Mouse (Mus musculus): ENCODE results near the gene Tbl3. TPM values are rescaled to one million over a fixed set of nuclear protein-coding genes. Genes with fewer than 3 reads are reported as not detected.
"Not testable (repeated sequence)": the region's sequence is repeated elsewhere in the genome, so short reads cannot be mapped to it uniquely, and the experiment has no call there.

Tbl3 gene
- total and polyA plus RNA-seq, 3 experiments: 103 to 111 TPM; not detected in 1

GRCm38 (mm10) chr17:24669214-24669544 lies 38.3 kb downstream of the Tbl3 start:
- Histone ChIP-seq H3K9ac (ENCODE audit: control insufficient read depth, low read depth, low read length, poor library complexity, severe bottlenecking) (peak overlapping the region; percentile 68), H3K4me3 (ENCODE audit: control insufficient read depth in 1 of 2, insufficient read depth in 1 of 2, low read depth in 2 of 2, low read length in 2 of 2) (peak overlapping the region; percentile 50 to 67), H3K79me2 (ENCODE audit: control insufficient read depth, insufficient read depth, low read length, poor library complexity) (peaks cover 41% of the 10 kb centered on the region), H3K27ac (ENCODE audit: control insufficient read depth, low read depth, low read length) (peak overlapping the region; percentile 84), H3K4me1 (ENCODE audit: control insufficient read depth in 1 of 2, insufficient read depth in 2 of 2, low read length in 2 of 2) (peaks cover 0 to 26% of the 10 kb centered on the region in 2 experiments; a peak in 3 of 4 replicates), H3K36me3 (ENCODE audit: control insufficient read depth in 1 of 2, insufficient read depth in 2 of 2, low read length in 2 of 2) (peaks cover 0 to 14% of the 10 kb centered on the region in 2 experiments; a peak in 2 of 4 replicates)
- H3K27me3 ChIP-seq (ENCODE audit: control insufficient read depth in 1 of 2, insufficient read depth in 2 of 2, low read length in 2 of 2); H3K9me3 ChIP-seq (replicated peaks; ENCODE audit: insufficient read depth, low read length); DNase-seq (ENCODE audit: low read depth, low spot score): not testable (repeated sequence)
- TF ChIP-seq ZMIZ1 (IDR thresholded peaks at IDR 0.05; ENCODE audit: low read depth, low read length) (0 out of 2 replicates have a peak, but pooled peaks have one; percentile 73), MYC (IDR thresholded peaks at IDR 0.05; ENCODE audit: low read depth, low read length) (0 out of 2 replicates have a peak, but pooled peaks have one; percentile 32)

GRCm38 (mm10) chr17:24667416-24667815 lies 40.0 kb downstream of the Tbl3 start:
- TF ChIP-seq TBP (IDR thresholded peaks at IDR 0.05; ENCODE audit: low read depth, low read length): no peak
- TF ChIP-seq NELFE (IDR thresholded peaks at IDR 0.05; ENCODE audit: low read depth, low read length): no peak
- no peak for TF ChIP-seq NRF1 (IDR thresholded peaks at IDR 0.05; ENCODE audit: insufficient read depth, low read depth, low read length, poor library complexity, severe bottlenecking)
- TF ChIP-seq ZC3H11A (IDR thresholded peaks at IDR 0.05; ENCODE audit: low read depth, low read length): peak; percentile 59
- TF ChIP-seq GABPA (IDR thresholded peaks at IDR 0.05; ENCODE audit: low read depth, low read length): no peak
- TF ChIP-seq MXI1 (IDR thresholded peaks at IDR 0.05; ENCODE audit: low read depth, low read length): no peak
- no peak for TF ChIP-seq ZKSCAN1 (IDR thresholded peaks at IDR 0.05; ENCODE audit: low read depth, low read length)
- peak; percentile 86 for TF ChIP-seq SMC3 (IDR thresholded peaks at IDR 0.05; ENCODE audit: low read depth, low read length)
- TF ChIP-seq MAZ (IDR thresholded peaks at IDR 0.05; ENCODE audit: low read depth, low read length): no peak
- TF ChIP-seq MYB (IDR thresholded peaks at IDR 0.05; ENCODE audit: low read depth, low read length): no peak
- TF ChIP-seq CTCF (IDR thresholded peaks at IDR 0.05 in 2 of 3, conservative IDR thresholded peaks at IDR 0.05 in 1 of 3; ENCODE audit: control insufficient read depth in 1 of 3, insufficient read depth in 1 of 3, low read depth in 2 of 3, low read length in 3 of 3, poor library complexity in 1 of 3, severe bottlenecking in 1 of 3): peak; percentile 79 to 90 (median 88)
- TF ChIP-seq TAL1 (IDR thresholded peaks at IDR 0.05; ENCODE audit: low read length): no peak
- peak; percentile 48; the same call in 1 of the 2 replicates for TF ChIP-seq SIN3A (IDR thresholded peaks at IDR 0.05; ENCODE audit: low read length)
- TF ChIP-seq ELF1 (IDR thresholded peaks at IDR 0.05; ENCODE audit: low read depth, low read length): no peak
- no peak for TF ChIP-seq MAX (IDR thresholded peaks at IDR 0.05; ENCODE audit: low read length)
- peak; percentile 82 for TF ChIP-seq RAD21 (IDR thresholded peaks at IDR 0.05; ENCODE audit: low read depth, low read length)
- no peak for TF ChIP-seq ETS1 (IDR thresholded peaks at IDR 0.05; ENCODE audit: low read depth, low read length)
- no peak for TF ChIP-seq BHLHE40 (IDR thresholded peaks at IDR 0.05; ENCODE audit: borderline replicate concordance, low read depth, low read length)
- TF ChIP-seq EP300 (IDR thresholded peaks at IDR 0.05; ENCODE audit: low read depth in 1 of 2, low read length in 2 of 2): no peak
- TF ChIP-seq MAFK (IDR thresholded peaks at IDR 0.05; ENCODE audit: borderline replicate concordance, low read depth, low read length): no peak

More at GRCm38 (mm10) chr17:24667416-24667815, 40.0 kb downstream of the Tbl3 start:
- Histone ChIP-seq H3K27me3 (ENCODE audit: control insufficient read depth in 1 of 2, insufficient read depth in 2 of 2, low read length in 2 of 2) (peaks cover 0 to 2% of the 10 kb centered on the region in 2 experiments; a peak in 1 of 4 replicates), H3K9me3 (replicated peaks; ENCODE audit: insufficient read depth, low read length) (no peaks in the 10 kb centered on the region), H3K27ac (ENCODE audit: control insufficient read depth, low read depth, low read length) (no peak overlapping the region), H3K9ac (ENCODE audit: control insufficient read depth, low read depth, low read length, poor library complexity, severe bottlenecking) (no peak overlapping the region), H3K36me3 (ENCODE audit: control insufficient read depth in 1 of 2, insufficient read depth in 2 of 2, low read length in 2 of 2) (peaks cover 0 to 14% of the 10 kb centered on the region in 2 experiments; a peak in 2 of 4 replicates), H3K4me1 (ENCODE audit: control insufficient read depth in 1 of 2, insufficient read depth in 2 of 2, low read length in 2 of 2) (peaks cover 0 to 26% of the 10 kb centered on the region in 2 experiments; a peak in 3 of 4 replicates), H3K79me2 (ENCODE audit: control insufficient read depth, insufficient read depth, low read length, poor library complexity) (peaks cover 28% of the 10 kb centered on the region), H3K4me3 (ENCODE audit: control insufficient read depth in 1 of 2, insufficient read depth in 1 of 2, low read depth in 2 of 2, low read length in 2 of 2) (no peak overlapping the region)
- peak; percentile 83 for DNase-seq (ENCODE audit: low read depth, low spot score)

Measured in MEL (cell line).